Mouse (Mus musculus): Measurements from ENCODE around the gene Pskh1. TPM values are rescaled to one million over a fixed set of nuclear protein-coding genes. Genes with fewer than 3 reads are reported as not detected.

Pskh1 gene
- polyA plus RNA-seq, 1 experiment from 2014 or later = 28.8 TPM

- H3K27me3 ChIP-seq (ENCODE audit: insufficient read depth, poor library complexity, severe bottlenecking) = no peaks in the 10 kb centered on the region
- no peaks in the 10 kb centered on the region for H3K9me3 ChIP-seq
- peaks cover 9% of the 10 kb centered on the region; the same call in 1 of the 2 replicates for H3K4me1 ChIP-seq (replicated peaks)
- H3K4me3 ChIP-seq = no peak within 1 kb of the TSS
- peaks cover 65% of the 10 kb centered on the region for H3K36me3 ChIP-seq
- WGBS = 66% methylated on average over 8 of the region's 8 CpGs
- H3K27ac ChIP-seq = 0 out of 2 replicates have a peak within 1 kb of the TSS, but pooled peaks have one; percentile 56
- no peak for DNase-seq (ENCODE audit: low spot score)
These were observed 43.1 kb downstream of the Pskh1 start, which contains the start of gene Lcat for GRCm38 (mm10) chr8:105943321-105943739. TSS of gene Lcat (minus strand) at chr8:105943382.

- 92% methylated on average over 10 of the region's 10 CpGs for WGBS
- H3K4me3 ChIP-seq = no peak overlapping the region
- H3K36me3 ChIP-seq = peaks cover 87% of the 10 kb centered on the region
- H3K27ac ChIP-seq = no peak overlapping the region
- H3K9me3 ChIP-seq = no peaks in the 10 kb centered on the region
- no peaks in the 10 kb centered on the region for H3K27me3 ChIP-seq (ENCODE audit: insufficient read depth, poor library complexity, severe bottlenecking)
- H3K4me1 ChIP-seq (replicated peaks) = peaks cover 7% of the 10 kb centered on the region
- no peak for DNase-seq (ENCODE audit: low spot score)
These were observed 49.1 kb downstream of the Pskh1 start for GRCm38 (mm10) chr8:105949350-105949749.

GRCm38 (mm10) chr8:105951057-105951659 lies 50.9 kb downstream of the Pskh1 start:
- H3K4me1 ChIP-seq (replicated peaks) = peaks cover 7% of the 10 kb centered on the region
- no peaks in the 10 kb centered on the region for H3K9me3 ChIP-seq
- 60% methylated on average over 7 of the region's 7 CpGs for WGBS
- H3K36me3 ChIP-seq = peaks cover 79% of the 10 kb centered on the region
- no peak overlapping the region for H3K4me3 ChIP-seq
- peak; percentile 39 for DNase-seq (ENCODE audit: low spot score)
- no peaks in the 10 kb centered on the region for H3K27me3 ChIP-seq (ENCODE audit: insufficient read depth, poor library complexity, severe bottlenecking)
- H3K27ac ChIP-seq = peak overlapping the region; percentile 42

- H3K4me1 ChIP-seq (replicated peaks) = peaks cover 2% of the 10 kb centered on the region
- 93% methylated on average over 4 of the region's 4 CpGs for WGBS
- H3K4me3 ChIP-seq = no peak overlapping the region
- no peaks in the 10 kb centered on the region for H3K27me3 ChIP-seq (ENCODE audit: insufficient read depth, poor library complexity, severe bottlenecking)
- H3K9me3 ChIP-seq = no peaks in the 10 kb centered on the region
- no peak overlapping the region for H3K27ac ChIP-seq
- DNase-seq (ENCODE audit: low spot score) = no peak
- H3K36me3 ChIP-seq = peaks cover 35% of the 10 kb centered on the region
These were observed 56.3 kb downstream of the Pskh1 start for GRCm38 (mm10) chr8:105956556-105956955.

GRCm38 (mm10) chr8:105957813-105958212 lies 57.6 kb downstream of the Pskh1 start:
- Histone ChIP-seq H3K36me3 (peaks cover 29% of the 10 kb centered on the region), H3K27me3 (ENCODE audit: insufficient read depth, poor library complexity, severe bottlenecking) (no peaks in the 10 kb centered on the region), H3K27ac (no peak overlapping the region), H3K4me3 (no peak overlapping the region), H3K9me3 (no peaks in the 10 kb centered on the region), H3K4me1 (replicated peaks) (no peaks in the 10 kb centered on the region)
- DNase-seq (ENCODE audit: low spot score) = no peak
- 73% methylated on average over 3 of the region's 4 CpGs for WGBS

- Histone ChIP-seq H3K27ac (no peak overlapping the region), H3K36me3 (peaks cover 17% of the 10 kb centered on the region), H3K4me1 (replicated peaks) (peaks cover 4% of the 10 kb centered on the region), H3K4me3 (no peak overlapping the region), H3K27me3 (ENCODE audit: insufficient read depth, poor library complexity, severe bottlenecking) (peaks cover 3% of the 10 kb centered on the region), H3K9me3 (no peaks in the 10 kb centered on the region)
- DNase-seq (ENCODE audit: low spot score) = no peak
- 91% methylated on average over 7 of the region's 7 CpGs for WGBS
These were observed 59.1 kb downstream of the Pskh1 start for GRCm38 (mm10) chr8:105959350-105959749.

- WGBS = 75% methylated on average over 14 of the region's 14 CpGs
- Histone ChIP-seq H3K4me1 (replicated peaks) (peaks cover 22% of the 10 kb centered on the region), H3K27me3 (ENCODE audit: insufficient read depth, poor library complexity, severe bottlenecking) (peaks cover 20% of the 10 kb centered on the region), H3K9me3 (no peaks in the 10 kb centered on the region), H3K27ac (no peak overlapping the region), H3K4me3 (no peak overlapping the region), H3K36me3 (peaks cover 9% of the 10 kb centered on the region)
- no peak for DNase-seq (ENCODE audit: low spot score)
These were observed 60.9 kb downstream of the Pskh1 start for GRCm38 (mm10) chr8:105961101-105961500.

GRCm38 (mm10) chr8:105961536-105961935 lies 61.3 kb downstream of the Pskh1 start:
- 89% methylated on average over 10 of the region's 10 CpGs for WGBS
- Histone ChIP-seq H3K4me3 (no peak overlapping the region), H3K27ac (no peak overlapping the region), H3K9me3 (no peaks in the 10 kb centered on the region), H3K27me3 (ENCODE audit: insufficient read depth, poor library complexity, severe bottlenecking) (peaks cover 24% of the 10 kb centered on the region), H3K4me1 (replicated peaks) (peaks cover 26% of the 10 kb centered on the region), H3K36me3 (peaks cover 9% of the 10 kb centered on the region)
- DNase-seq (ENCODE audit: low spot score) = no peak

- 68% methylated on average over 12 of the region's 12 CpGs for WGBS
- peak; percentile 5 for DNase-seq (ENCODE audit: low spot score)
- peaks cover 33% of the 10 kb centered on the region for H3K4me1 ChIP-seq (replicated peaks)
- no peak overlapping the region; the same call in 1 of the 2 replicates for H3K27ac ChIP-seq
- peak overlapping the region; percentile 77 for H3K4me3 ChIP-seq
- no peaks in the 10 kb centered on the region for H3K36me3 ChIP-seq
- peaks cover 43% of the 10 kb centered on the region for H3K27me3 ChIP-seq (ENCODE audit: insufficient read depth, poor library complexity, severe bottlenecking)
- H3K9me3 ChIP-seq = no peaks in the 10 kb centered on the region
These were observed 64.4 kb downstream of the Pskh1 start for GRCm38 (mm10) chr8:105964506-105965265.

- H3K27ac ChIP-seq = peak overlapping the region; percentile 87
- peaks cover 43% of the 10 kb centered on the region for H3K27me3 ChIP-seq (ENCODE audit: insufficient read depth, poor library complexity, severe bottlenecking)
These were observed 65.1 kb downstream of the Pskh1 start for GRCm38 (mm10) chr8:105965266-105965904.

GRCm38 (mm10) chr8:105965905-105966341 lies 65.7 kb downstream of the Pskh1 start, which contains the start of gene Slc12a4:
TSS of gene Slc12a4 (minus strand) at chr8:105966097.
- peak; percentile 80 for DNase-seq (ENCODE audit: low spot score)
- Histone ChIP-seq H3K27ac (peak within 1 kb of the TSS; percentile 87), H3K4me3 (peak within 1 kb of the TSS; percentile 77), H3K36me3 (no peaks in the 10 kb centered on the region), H3K27me3 (ENCODE audit: insufficient read depth, poor library complexity, severe bottlenecking) (peaks cover 43% of the 10 kb centered on the region), H3K4me1 (replicated peaks) (peaks cover 33% of the 10 kb centered on the region), H3K9me3 (no peaks in the 10 kb centered on the region)
- under 1% methylated on average over 47 of the region's 47 CpGs for WGBS

More at GRCm38 (mm10) chr8:105965266-105965904, 65.1 kb downstream of the Pskh1 start:
- Histone ChIP-seq H3K9me3 (no peaks in the 10 kb centered on the region), H3K4me1 (replicated peaks) (peaks cover 33% of the 10 kb centered on the region), H3K4me3 (peak overlapping the region; percentile 77), H3K36me3 (no peaks in the 10 kb centered on the region)
- 3% methylated on average over 40 of the region's 40 CpGs for WGBS
- peak; percentile 47 for DNase-seq (ENCODE audit: low spot score)

GRCm38 (mm10) chr8:105966692-105967311 lies 66.6 kb downstream of the Pskh1 start:
- H3K36me3 ChIP-seq = no peaks in the 10 kb centered on the region
- WGBS = 7% methylated on average over 19 of the region's 19 CpGs
- H3K4me1 ChIP-seq (replicated peaks) = peaks cover 33% of the 10 kb centered on the region
- peak; percentile 62 for DNase-seq (ENCODE audit: low spot score)
- peak overlapping the region; percentile 77 for H3K4me3 ChIP-seq
- H3K27ac ChIP-seq = no peak overlapping the region
- H3K9me3 ChIP-seq = no peaks in the 10 kb centered on the region
- H3K27me3 ChIP-seq (ENCODE audit: insufficient read depth, poor library complexity, severe bottlenecking) = peaks cover 43% of the 10 kb centered on the region

All from hindbrain, embryonic 10.5 days (tissue).